In the genomic region with DNA sequence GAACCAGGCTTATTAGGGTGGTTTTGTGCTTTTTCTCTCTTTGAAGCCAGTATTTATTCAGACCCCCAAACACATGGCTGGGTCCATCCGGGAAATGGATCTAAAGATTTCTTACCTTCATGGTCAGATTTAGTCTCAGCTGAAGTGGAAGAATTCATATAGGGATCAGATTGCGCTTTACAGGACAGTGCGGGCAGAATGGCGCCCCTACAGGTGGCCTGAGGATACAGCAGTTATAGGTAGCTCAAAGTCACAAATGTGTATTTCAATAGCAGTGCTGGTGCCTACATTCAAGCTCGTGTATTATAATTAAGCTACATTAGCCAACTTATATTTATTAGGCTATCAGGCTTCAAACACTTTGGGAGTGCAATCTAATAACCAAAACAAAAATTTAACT, we compare ENCODE assay signal across 12 mouse cellular contexts. TPM values are rescaled to one million over a fixed set of nuclear protein-coding genes. Genes with fewer than 3 reads are reported as not detected.
DNase-seq lines count a peak whose midpoint lies in the region; ATAC-seq and TF ChIP-seq lines count a peak whose summit lies in the region.
"Had no signal": no experiment of that assay in that cellular context is flagged by ENCODE, and none has a peak within 500 bp of the region (broad histone marks: within the 10 kb centered on the region; RNA-seq: fewer than 3 reads in every experiment).

No protein-coding gene starts in this region.

- no peaks in the 10 kb centered on the region for H3K9me3 ChIP-seq in kidney, postnatal 0 days (replicated peaks; ENCODE audit: low read length)
- H3K9me3 ChIP-seq in kidney, embryonic 15.5 days (replicated peaks), result no peaks in the 10 kb centered on the region
- H3K9me3 ChIP-seq in forebrain, embryonic 15.5 days, result no peaks in the 10 kb centered on the region

- peak; percentile 62 for TF ChIP-seq CTCF in kidney, postnatal 0 days (IDR thresholded peaks at IDR 0.05; ENCODE audit: low read depth)
- peak; percentile 45 for TF ChIP-seq CTCF in bone marrow macrophage, adult 2 months (IDR thresholded peaks at IDR 0.05; ENCODE audit: low read depth, low read length)

- ATAC-seq in kidney, postnatal 0 days (replicated peaks; ENCODE audit: low FRiP score, low read depth), result no peak
- no peak for ATAC-seq in kidney, embryonic 15.5 days (replicated peaks; ENCODE audit: low FRiP score)
- ATAC-seq in forebrain, embryonic 15.5 days (replicated peaks), result no peak

- H3K4me1 ChIP-seq in kidney, postnatal 0 days (replicated peaks; ENCODE audit: insufficient read depth, low read length), result no peaks in the 10 kb centered on the region; the same call in 1 of the 2 replicates
- H3K4me1 ChIP-seq in kidney, embryonic 15.5 days, result peaks cover 27% of the 10 kb centered on the region
- no peaks in the 10 kb centered on the region for H3K4me1 ChIP-seq in bone marrow macrophage, adult 2 months (ENCODE audit: control insufficient read depth, insufficient read depth, low read length)
- H3K4me1 ChIP-seq in forebrain, embryonic 15.5 days, result 0 out of 2 replicates have a peak, but pooled peaks cover 4% of the 10 kb centered on the region

- no peak overlapping the region for H3K27ac ChIP-seq in kidney, postnatal 0 days
- H3K27ac ChIP-seq in kidney, embryonic 15.5 days, result no peak overlapping the region
- H3K27ac ChIP-seq in bone marrow macrophage, adult 2 months (ENCODE audit: insufficient read depth, low read depth, low read length), result no peak overlapping the region
- no peak overlapping the region for H3K27ac ChIP-seq in forebrain, embryonic 15.5 days (replicated peaks)

- no peaks in the 10 kb centered on the region for H3K36me3 ChIP-seq in kidney, postnatal 0 days (ENCODE audit: insufficient read depth, low read length)
- no peaks in the 10 kb centered on the region for H3K36me3 ChIP-seq in kidney, embryonic 15.5 days
- no peaks in the 10 kb centered on the region for H3K36me3 ChIP-seq in forebrain, embryonic 15.5 days

- no peak overlapping the region for H3K4me2 ChIP-seq in kidney, postnatal 0 days (ENCODE audit: low read length)
- H3K4me2 ChIP-seq in kidney, embryonic 15.5 days, result no peak overlapping the region
- H3K4me2 ChIP-seq in forebrain, embryonic 15.5 days (replicated peaks), result no peak overlapping the region

- H3K4me3 ChIP-seq in kidney, postnatal 0 days (replicated peaks; ENCODE audit: low read depth, low read length), result no peak overlapping the region
- H3K4me3 ChIP-seq in kidney, embryonic 15.5 days (replicated peaks), result no peak overlapping the region
- no peak overlapping the region for H3K4me3 ChIP-seq in bone marrow macrophage, adult 2 months (ENCODE audit: insufficient read depth, low read length)
- no peak overlapping the region for H3K4me3 ChIP-seq in forebrain, embryonic 15.5 days
- H3K4me3 ChIP-seq: myocyte had no signal

- 75% methylated on average over 5 of the region's 5 CpGs for WGBS in kidney, postnatal 0 days
- 70% methylated on average over 5 of the region's 5 CpGs for WGBS in kidney, embryonic 15.5 days
- WGBS in forebrain, embryonic 15.5 days, result 83% methylated on average over 5 of the region's 5 CpGs

- TF ChIP-seq POLR2A in bone marrow macrophage, adult 2 months (IDR thresholded peaks at IDR 0.05; ENCODE audit: borderline replicate concordance, low read depth, low read length), result no peak

- DNase-seq in cerebellum, postnatal 10 days, result peak; percentile 10 to 11
- DNase-seq in cerebellum, adult 11-12 months, result no peak
- DNase-seq in kidney, postnatal 0 days (ENCODE audit: low spot score), result no peak
- DNase-seq in A20 (ENCODE audit: low read depth, low spot score), result peak; percentile 35
- no peak for DNase-seq in left cerebral cortex, adult 11 months (ENCODE audit: low spot score)
- DNase-seq: adrenal gland, postnatal 25 days; cerebellum, postnatal 25 days; lung, postnatal 14 days had no signal

- no peaks in the 10 kb centered on the region for H3K27me3 ChIP-seq in kidney, postnatal 0 days (ENCODE audit: insufficient read depth, low read length)
- no peaks in the 10 kb centered on the region for H3K27me3 ChIP-seq in kidney, embryonic 15.5 days
- no peaks in the 10 kb centered on the region for H3K27me3 ChIP-seq in forebrain, embryonic 15.5 days

- H3K9ac ChIP-seq in kidney, postnatal 0 days (ENCODE audit: low read depth, low read length), result no peak overlapping the region
- H3K9ac ChIP-seq in kidney, embryonic 15.5 days, result no peak overlapping the region
- H3K9ac ChIP-seq in forebrain, embryonic 15.5 days (replicated peaks), result no peak overlapping the region

RNA-seq across cellular contexts. Expression of a gene that starts 49.0 kb away (rescaled TPM):
- polyA plus RNA-seq in kidney, postnatal 0 days (2015; fragmentation: Nextera tagmentation; extraction: Ambion mirVana), result 24.1 and 24.5 TPM in 2 replicates
- polyA plus RNA-seq in kidney, embryonic 15.5 days (2015; fragmentation: Nextera tagmentation; extraction: Ambion mirVana), result 27.8 and 30.5 TPM in 2 replicates
- not detected in 2 replicates for polyA plus RNA-seq in bone marrow macrophage, adult 2 months (2012; ENCODE audit: insufficient read depth, insufficient read length, missing spikeins)
- 4.0 and 4.2 TPM in 2 replicates for polyA plus RNA-seq in forebrain, embryonic 15.5 days (2015; fragmentation: Nextera tagmentation; extraction: Ambion mirVana)

Comparison
In these comparisons a context has a peak if more than half of its experiments do, and no peak if none do; other contexts are left out.
1. DNase-seq: peak in cerebellum, postnatal 10 days (2 of 2) and A20 (single experiment); none in cerebellum, adult 11-12 months (single experiment), kidney, postnatal 0 days (single experiment) and left cerebral cortex, adult 11 months (single experiment).